Mouse (Mus musculus) ES-Bruce4 (cell line): ENCODE data around the gene Myo1a.

Experiments used
- CTCF ChIP-seq: IDR thresholded peaks from one replicate; pipeline ENCODE4 v1.8.1; 2011; ENCODE audit warnings: low read depth, low read length
- EP300 ChIP-seq: IDR thresholded peaks from 2 replicates; pipeline ENCODE4 v1.6.1; 2011; ENCODE audit warnings: low read depth, low read length; ENCODE audit not compliant: insufficient read depth
- POLR2A ChIP-seq: IDR thresholded peaks from one replicate; pipeline ENCODE4 v1.8.1; 2011; ENCODE audit warnings: low read length; ENCODE audit not compliant: insufficient read depth

DNA sequence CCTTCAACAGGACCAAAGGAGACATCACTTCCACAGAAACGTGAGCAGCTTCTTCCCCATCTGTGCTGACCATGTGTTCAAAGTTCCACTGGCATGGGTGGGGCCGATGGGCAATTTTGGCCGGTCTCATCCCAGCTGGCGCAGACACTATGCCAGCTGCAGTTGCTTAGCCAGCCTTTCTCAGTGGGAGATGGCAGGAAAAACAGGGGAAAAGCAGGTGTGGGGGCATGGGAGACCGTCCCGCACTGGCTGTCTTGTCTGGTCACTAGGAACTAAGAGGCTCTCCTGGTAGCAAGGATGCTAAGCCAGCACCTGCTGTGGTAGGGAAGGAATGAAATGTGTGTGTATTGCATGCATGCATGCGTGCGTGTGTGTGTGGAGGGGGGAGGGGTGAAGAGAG lies 23.5 kb downstream of the Myo1a start:
- TF ChIP-seq POLR2A (no peak), CTCF (no peak), EP300 (no peak)
